Mouse (Mus musculus): ENCODE measurements at regions not wholly inside any gene's neighbourhood (a gene's known extent, or its start where the extent isn't known, plus 50 kb on each side); places are given as distances from the start of the nearest gene placed in this dataset.

- DNase-seq (ENCODE audit: low spot score) = peak; percentile 56
Measured at GRCm38 (mm10) chr8:91966891-91967370, 165.1 kb upstream of the Irx3 start.

GRCm38 (mm10) chr8:91961696-91962095, 159.8 kb upstream of the Irx3 start:
- DNase-seq (ENCODE audit: low spot score) = no peak

GRCm38 (mm10) chr8:91955170-91955569, 153.3 kb upstream of the Irx3 start:
- no peak for DNase-seq (ENCODE audit: low spot score)

GRCm38 (mm10) chr8:91952981-91953380, 151.1 kb upstream of the Irx3 start:
- no peak for DNase-seq (ENCODE audit: low spot score)

GRCm38 (mm10) chr8:91949110-91949509, 147.2 kb upstream of the Irx3 start:
- no peak for DNase-seq (ENCODE audit: low spot score)

- no peak for DNase-seq (ENCODE audit: low spot score)
Measured at GRCm38 (mm10) chr8:91948173-91948940, 146.5 kb upstream of the Irx3 start.

GRCm38 (mm10) chr8:91941005-91941404, 139.1 kb upstream of the Irx3 start:
- no peak for DNase-seq (ENCODE audit: low spot score)

- DNase-seq (ENCODE audit: low spot score) = no peak
Measured at GRCm38 (mm10) chr8:91937227-91937626, 135.4 kb upstream of the Irx3 start.

GRCm38 (mm10) chr8:91930520-91930919, 128.7 kb upstream of the Irx3 start:
- DNase-seq (ENCODE audit: low spot score) = no peak

GRCm38 (mm10) chr8:91925968-91926524, 124.2 kb upstream of the Irx3 start:
- no peak for DNase-seq (ENCODE audit: low spot score)

- DNase-seq (ENCODE audit: low spot score) = no peak
Measured at GRCm38 (mm10) chr8:91924152-91924551, 122.3 kb upstream of the Irx3 start.

GRCm38 (mm10) chr8:91922211-91922874, 120.5 kb upstream of the Irx3 start:
- no peak for DNase-seq (ENCODE audit: low spot score)

- DNase-seq (ENCODE audit: low spot score) = no peak
Measured at GRCm38 (mm10) chr8:91917834-91918233, 116.0 kb upstream of the Irx3 start.

GRCm38 (mm10) chr8:91913971-91914370, 112.1 kb upstream of the Irx3 start:
- DNase-seq (ENCODE audit: low spot score) = no peak

GRCm38 (mm10) chr8:91913121-91913520, 111.3 kb upstream of the Irx3 start:
- no peak for DNase-seq (ENCODE audit: low spot score)

- DNase-seq (ENCODE audit: low spot score) = no peak
Measured at GRCm38 (mm10) chr8:91909637-91910383, 107.9 kb upstream of the Irx3 start.

GRCm38 (mm10) chr8:91908731-91909353, 107.0 kb upstream of the Irx3 start:
- no peak for DNase-seq (ENCODE audit: low spot score)

GRCm38 (mm10) chr8:91907178-91907577, 105.3 kb upstream of the Irx3 start:
- DNase-seq (ENCODE audit: low spot score) = no peak

- DNase-seq (ENCODE audit: low spot score) = peak; percentile 50
Measured at GRCm38 (mm10) chr8:91901525-91902281, 99.8 kb upstream of the Irx3 start.

GRCm38 (mm10) chr8:91899747-91900146, 97.9 kb upstream of the Irx3 start:
- DNase-seq (ENCODE audit: low spot score) = peak; percentile 19

GRCm38 (mm10) chr8:91897381-91897780, 95.5 kb upstream of the Irx3 start:
- DNase-seq (ENCODE audit: low spot score) = no peak

All from heart, adult 8-10 months (tissue).